Mouse (Mus musculus): ENCODE results near the gene Tut7.
"Not testable (repeated sequence)": the region's sequence is repeated elsewhere in the genome, so short reads cannot be mapped to it uniquely, and the experiment has no call there.

The Tut7 gene

GRCm38 (mm10) chr13:59822507-59823462 is at the start of gene Tut7:
Gene Tut7, minus strand, starts transcription at chr13:59823147.
- peak; percentile 95 for DNase-seq

DNA sequence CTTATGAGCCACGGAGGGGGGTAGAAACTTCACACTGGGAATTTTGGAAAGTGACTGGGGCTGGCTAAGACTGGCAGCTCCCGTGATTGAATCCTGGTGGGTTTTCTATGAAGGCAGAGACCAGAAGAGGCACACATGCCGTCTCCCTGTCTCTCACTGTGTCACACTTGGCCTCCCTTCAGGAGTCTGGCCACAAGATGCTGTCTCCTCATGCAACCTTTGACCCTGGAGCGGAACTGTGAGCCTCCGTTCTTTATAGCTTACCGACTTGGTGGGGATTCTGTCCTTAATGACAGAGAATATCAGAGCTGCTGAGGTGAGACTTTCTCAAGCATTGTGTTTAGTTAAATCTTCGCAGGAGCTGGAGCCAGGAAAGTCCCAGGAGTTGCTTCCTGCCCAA is 49.5 kb upstream of the Tut7 start:
- DNase-seq, result no peak

GRCm38 (mm10) chr13:59870004-59870403 is 47.1 kb upstream of the Tut7 start:
- no peak for DNase-seq

DNA sequence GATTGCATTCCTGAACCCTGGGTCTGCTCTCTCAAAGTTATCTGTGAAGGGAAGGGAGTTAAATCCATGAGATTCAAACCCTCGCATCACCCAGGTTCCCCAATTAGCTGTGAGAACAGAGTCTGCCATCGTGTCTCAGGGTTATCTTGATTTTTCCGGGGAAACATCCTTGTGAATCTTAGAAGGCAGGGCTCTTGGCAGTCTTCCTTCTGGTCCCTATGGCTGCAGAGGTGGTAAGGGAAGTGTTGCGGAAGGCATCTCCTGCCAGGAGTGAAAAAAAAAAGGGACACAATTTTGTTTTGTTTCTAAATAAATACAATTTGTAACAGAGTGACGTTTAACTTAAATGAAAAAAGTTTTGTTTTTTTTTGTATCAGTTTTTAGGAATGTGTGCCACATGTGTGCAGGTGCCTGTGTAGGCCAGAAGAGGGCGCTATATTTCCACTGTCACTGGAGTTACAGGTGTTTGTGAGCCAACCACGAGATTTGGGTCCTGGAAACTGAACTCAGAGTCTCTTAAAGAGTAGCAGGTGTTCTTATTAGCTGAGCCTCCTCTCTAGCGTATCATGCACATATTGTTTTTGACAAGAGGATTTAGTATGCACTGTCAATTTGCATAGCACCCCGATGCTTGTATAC is 45.2 kb upstream of the Tut7 start:
- DNase-seq, result no peak

DNA sequence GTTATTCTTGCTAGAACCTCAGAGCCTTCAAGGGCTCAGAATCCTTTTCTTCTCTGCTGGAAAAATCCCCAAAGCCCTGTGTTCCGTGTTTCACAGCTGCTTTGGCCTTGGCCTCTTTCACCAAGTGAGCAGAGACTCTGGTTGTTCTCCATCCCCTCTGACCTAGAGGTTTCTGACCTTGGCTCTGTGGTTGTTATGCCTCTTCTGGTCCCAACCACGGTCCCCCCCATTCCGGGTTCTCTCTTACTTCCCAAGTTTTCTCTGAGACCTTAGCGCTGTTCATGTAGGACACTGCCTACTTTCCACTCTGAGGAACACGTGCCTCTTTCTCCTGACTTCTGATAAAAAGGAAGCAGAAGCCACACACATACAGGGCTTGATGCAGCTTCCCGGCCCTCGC is 44.2 kb upstream of the Tut7 start:
- DNase-seq, result no peak

GRCm38 (mm10) chr13:59859515-59859914 is 36.6 kb upstream of the Tut7 start:
- no peak for DNase-seq

DNA sequence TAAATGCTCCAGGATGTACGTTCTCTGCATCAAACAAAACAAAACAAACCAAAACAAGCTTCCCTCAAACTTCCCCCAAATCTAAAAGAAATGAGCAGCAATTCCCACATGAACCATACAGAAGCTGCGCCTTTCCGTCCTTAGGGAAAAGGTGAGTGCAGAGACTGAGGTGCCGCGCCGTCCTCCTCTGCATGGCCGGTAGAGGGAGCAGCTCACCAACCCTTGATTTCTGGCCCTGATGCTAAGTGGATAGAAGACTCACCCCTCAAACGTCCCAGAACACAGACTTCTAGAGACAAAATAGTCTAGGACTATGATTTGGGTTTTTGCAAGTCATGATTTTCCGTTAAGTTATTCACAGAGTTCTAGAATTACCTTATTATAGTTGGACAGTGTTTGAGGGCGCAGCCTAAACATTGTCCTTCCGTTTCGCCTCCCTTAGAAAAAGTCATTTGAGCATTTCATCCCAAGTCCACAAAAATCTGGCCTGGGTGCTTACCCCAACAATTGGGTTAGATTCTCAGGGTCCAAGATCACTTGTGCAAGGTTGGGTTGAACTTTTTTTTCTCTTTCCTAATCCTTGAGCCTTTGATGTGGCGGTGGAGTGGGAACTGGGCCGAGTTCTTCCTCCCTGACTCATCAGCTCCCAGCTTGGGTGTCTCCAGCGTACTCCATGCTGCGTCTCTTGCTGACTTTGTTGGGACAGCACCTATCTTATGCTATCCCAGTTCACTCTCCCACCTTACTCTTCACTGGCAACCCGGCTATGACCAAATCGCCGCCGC is 33.5 kb upstream of the Tut7 start:
- peak; percentile 41 for DNase-seq

DNA sequence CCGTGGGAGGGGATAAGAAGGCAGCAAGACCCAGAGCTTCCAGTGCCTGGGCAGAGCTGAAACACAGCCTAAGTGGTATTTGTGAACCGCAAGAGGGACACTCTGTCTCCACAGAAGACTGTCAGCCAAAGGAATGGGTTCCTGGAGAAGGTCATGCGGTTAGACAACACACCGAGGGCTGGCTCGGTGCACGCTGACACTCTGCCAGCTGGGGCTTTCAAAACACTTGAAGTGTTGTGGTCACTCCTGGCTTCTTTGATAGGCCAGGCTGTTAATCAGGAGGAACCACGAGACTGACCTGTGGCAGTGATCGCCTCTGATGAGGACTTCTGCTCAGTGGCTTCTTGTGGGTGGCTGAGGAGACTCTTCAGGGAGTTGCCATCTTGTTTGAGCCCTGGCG is 30.5 kb upstream of the Tut7 start:
- no peak for DNase-seq

GRCm38 (mm10) chr13:59850373-59850772 is 27.4 kb upstream of the Tut7 start:
- no peak for DNase-seq

DNA sequence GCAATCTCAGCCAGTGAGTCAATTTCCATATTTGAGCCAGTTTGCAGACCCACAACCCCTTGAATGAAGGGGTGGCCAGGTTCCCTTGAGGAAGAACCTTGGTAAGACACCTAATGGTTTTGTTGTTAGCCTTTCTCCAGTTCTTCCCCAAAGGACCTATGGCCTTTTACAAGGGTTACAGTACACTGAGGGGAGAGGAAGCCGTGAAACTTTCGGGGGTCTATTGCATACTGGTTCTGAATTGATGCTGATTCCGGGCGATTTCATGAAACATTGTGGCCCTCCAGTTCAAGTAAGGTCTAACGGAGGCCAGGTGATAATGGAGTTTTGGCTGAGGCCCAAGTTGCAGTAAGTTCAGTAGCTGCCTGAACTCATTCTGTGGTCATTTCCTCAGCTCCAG is 21.7 kb upstream of the Tut7 start:
- DNase-seq, result no peak

- no peak for DNase-seq
Observed at GRCm38 (mm10) chr13:59843976-59844375, 21.0 kb upstream of the Tut7 start.

DNA sequence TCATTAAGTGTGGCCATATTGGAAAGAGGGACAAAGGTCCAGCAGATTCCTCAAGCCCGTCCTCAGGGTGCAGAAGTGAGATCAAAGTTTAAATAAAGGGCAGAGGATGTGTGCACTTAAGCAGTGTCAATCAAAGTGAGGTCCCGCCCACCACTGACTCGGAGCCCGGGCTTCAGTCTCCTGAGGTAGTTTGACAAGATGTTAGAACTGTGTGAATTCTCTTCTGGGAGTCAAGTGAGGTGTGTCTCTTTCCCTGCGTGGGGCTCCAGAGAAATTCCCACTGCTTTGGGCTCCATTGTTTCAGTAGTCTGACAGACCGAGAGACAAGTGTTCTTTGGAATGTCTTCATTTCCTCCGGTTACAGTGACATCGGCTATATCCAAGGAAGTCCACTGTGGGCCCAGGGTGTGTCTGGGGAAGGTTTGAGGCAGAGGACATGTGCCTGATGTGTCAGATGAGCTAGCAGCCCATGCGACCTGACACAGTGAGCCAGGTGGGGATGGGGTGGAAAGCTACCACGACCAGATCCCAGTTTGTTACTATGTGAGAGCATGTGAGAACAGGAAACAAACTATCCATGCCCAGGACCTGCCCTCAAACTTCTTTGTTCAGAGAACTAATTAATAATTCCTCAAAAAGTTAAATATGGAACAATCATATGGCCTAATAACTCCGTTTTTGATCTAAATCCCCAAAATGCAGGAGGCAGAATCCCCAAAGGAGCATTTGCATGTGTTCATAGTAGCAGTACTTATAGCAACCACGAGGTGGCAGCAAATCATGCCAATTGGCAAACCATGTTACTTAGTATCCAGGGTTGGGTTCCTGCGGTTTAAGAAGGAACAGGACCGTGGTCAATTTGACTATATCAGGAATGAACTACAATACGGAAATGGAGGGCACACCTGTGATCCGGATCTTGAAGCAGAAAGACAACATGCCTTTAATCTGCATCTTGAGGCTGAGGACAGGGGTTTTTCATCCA is 19.6 kb upstream of the Tut7 start:
- DNase-seq, result peak; percentile 77

DNA sequence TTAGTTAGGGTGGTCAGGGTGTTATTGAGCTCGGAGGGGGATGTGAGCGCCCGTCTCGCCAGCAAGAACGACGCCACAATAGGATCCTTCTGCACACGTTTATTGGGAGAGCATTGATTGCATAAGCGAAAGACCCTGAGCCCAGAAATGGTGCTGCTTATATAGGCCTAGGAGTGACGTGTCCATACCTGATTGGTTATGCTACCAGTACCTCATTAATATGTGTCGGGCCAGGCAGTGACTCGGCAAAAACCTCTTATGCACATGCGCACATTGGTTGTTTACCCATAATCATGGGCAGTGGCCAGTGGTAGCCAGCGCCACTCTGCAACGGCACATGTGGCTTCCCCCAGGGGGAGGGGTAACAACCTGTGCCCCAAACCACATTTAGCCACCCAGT is 18.8 kb upstream of the Tut7 start:
- not testable (repeated sequence) for DNase-seq

DNA sequence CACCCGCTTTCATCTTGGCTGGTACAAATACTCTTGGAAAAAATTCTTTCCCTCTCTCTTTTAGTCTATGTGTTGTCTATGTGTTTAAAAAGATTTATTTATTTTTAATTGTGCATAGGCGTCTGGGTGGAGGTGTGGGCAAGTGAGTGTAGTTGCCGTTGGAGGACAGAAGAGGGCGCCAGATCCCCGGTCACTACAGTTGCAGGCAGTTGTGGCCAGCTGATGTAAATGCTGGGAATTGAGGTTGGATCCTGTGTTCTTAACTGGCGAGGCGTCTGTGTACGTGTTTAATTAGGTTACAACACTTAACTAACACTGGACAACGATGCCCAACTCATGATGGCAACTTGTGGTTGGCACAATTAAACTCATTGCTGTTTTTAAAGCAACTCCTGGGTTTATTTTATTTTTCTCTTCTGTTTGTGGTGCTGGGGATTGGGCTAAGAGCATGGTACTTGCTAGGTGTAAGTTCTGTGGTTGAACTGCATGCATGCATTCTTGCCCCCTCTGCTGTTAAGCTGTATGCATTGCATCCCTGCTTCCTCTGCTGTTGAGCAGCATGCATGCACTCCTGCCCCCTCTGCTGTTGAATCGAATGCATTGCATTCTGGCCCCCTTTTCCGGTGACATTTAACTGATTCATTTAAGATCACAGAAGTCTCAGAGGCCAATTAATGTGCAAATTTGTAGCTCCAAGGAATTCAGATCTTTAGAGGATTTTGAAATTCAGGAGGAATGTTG is 17.7 kb upstream of the Tut7 start:
- peak; percentile 92 for DNase-seq

- DNase-seq, result no peak
Observed at GRCm38 (mm10) chr13:59839356-59839755, 16.4 kb upstream of the Tut7 start.

- DNase-seq, result no peak
Observed at GRCm38 (mm10) chr13:59838464-59838863, 15.5 kb upstream of the Tut7 start.

DNA sequence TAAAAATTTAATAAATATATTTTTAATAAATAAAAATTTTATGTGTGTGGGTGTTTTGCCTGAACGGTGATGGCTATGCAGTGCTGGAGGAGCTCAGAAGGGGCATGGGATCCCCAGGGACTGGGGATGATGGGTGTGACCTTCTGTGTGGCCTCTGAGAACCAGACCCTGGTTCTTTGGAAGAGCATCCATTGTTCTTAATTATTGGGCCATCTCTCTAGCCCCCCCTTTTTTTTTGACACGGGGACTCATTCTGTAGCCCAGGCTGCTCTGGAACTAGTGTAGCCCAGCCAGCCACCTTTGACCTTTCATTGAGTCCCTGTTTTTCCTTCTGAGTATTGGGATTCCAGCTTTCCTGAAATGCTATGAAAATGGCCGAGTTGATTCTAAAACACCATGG is 13.9 kb upstream of the Tut7 start:
- DNase-seq, result no peak

GRCm38 (mm10) chr13:59836101-59836798 is 13.3 kb upstream of the Tut7 start:
- DNase-seq, result no peak

GRCm38 (mm10) chr13:59834786-59835452 is 12.0 kb upstream of the Tut7 start:
- DNase-seq, result peak; percentile 15

DNA sequence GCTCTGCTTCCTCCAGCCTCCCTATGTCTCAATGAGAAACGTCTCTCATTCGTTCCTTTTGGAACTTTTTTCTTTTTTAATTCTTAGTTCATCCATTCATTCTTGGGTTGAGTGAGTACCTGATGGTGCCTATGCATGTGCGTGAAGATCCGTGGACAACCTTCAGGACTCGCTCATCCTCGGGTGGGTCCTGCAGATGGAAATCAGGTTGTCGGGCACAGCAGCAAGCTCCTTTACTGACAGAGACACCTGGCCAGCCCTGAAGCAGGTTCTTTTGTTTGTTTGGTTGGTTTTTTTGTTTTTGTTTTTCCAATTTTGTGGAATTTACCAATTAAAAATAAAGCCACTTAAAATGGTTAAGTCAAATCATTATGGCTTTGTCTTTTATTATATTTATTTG is 9.9 kb upstream of the Tut7 start:
- DNase-seq, result no peak

Measured in thymus, postnatal 14 days (tissue).